Mouse (Mus musculus) lung, postnatal 10 days (tissue): ENCODE results near the gene Sbf1.

Experiments
- DNase-seq: peaks from one replicate; pipeline ENCODE4 v3.0.0; 2021

Sbf1 gene

DNA sequence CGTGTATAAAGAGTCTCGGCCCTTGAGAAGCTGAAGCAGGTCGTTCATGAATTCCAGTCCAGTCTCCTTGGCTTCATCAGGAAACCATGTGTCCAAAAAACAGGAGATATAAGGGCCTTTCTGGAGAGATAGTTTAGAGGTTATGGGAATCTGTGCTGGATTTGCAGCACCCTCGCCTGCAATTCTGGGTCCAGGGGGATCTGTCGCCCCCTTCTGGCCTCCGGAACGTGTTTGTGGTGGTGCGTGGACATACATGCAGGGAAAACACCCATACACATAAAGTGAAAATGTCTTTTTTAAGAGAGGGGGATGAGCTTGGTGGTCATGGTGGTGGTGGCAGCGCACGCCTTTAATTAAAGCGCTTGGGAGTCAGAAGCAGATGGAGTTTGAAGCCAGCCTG is 1.0 kb upstream of the Sbf1 start:
- peak; percentile 28 for DNase-seq

DNA sequence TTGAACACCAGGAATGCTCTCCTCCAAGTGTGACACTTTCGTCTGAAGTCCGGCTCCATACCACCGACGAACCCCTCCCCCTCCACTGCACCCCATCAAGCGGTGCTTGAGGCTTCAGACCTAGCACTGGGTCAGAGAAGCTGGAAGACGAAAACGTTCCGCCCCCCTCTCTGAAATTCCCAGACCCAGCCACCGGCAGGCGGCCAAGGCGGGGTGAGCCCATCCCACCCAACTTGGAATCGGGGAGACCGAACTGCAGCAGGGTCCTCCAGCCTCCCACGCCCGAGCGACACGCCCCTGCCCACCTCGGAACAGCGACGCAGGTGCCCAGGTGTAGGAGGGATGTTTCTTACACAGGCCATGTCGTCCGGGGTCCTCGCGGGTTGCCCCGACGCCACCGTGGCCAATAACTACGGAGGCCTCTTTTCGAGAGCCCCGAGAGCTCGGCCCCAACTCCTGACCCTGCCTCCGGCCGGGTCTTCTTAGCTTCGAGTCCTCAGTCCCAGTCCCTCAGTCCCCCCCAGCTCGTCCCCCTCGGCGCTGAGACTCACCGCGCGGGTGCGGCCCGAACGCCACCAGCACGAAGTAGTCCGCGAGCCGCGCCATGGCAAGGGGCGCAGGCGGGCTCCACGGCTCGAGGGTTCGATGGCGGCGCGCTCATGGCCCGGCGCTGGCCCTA is 461 bp downstream of the Sbf1 start:
- DNase-seq: peak; percentile 60

DNA sequence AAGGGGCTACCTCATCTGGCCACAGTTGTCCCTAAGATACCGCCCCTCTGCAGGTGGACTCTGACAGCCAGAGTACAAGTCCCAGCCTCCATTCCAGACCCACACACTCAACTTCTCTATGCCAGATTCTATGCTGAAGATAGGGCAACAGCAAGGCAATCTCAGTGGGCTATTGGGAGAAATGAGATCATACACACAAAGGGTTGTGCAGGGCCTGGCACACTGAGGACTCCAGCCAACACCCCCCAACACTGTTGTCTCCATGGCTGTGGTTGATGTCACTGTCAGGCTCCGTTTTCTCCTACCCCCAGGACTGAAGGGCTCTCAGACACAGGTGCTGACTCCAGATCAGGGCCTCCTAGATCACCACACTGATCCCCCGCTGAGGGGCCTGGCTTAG is 1.0 kb downstream of the Sbf1 start:
- DNase-seq: no peak

DNA sequence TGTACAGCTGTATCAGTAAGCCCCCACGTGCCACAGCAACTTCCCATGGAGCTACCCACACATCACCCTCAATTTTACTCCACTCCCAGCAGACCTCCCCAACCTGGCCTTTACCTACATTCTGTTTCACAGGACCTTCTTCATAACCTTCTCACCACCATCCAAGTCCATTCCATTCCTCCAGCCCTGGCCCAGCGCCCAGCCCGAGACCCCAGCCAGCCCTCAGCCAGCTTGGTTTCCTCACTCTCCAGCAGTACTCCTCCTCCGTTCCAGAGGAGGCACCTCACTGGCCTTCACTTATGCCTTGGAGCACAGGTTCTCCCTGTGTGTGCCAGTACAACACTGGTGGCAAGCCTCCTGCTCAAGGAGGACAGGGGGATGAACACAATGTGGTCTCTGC is 1.8 kb downstream of the Sbf1 start:
- DNase-seq: no peak

DNA sequence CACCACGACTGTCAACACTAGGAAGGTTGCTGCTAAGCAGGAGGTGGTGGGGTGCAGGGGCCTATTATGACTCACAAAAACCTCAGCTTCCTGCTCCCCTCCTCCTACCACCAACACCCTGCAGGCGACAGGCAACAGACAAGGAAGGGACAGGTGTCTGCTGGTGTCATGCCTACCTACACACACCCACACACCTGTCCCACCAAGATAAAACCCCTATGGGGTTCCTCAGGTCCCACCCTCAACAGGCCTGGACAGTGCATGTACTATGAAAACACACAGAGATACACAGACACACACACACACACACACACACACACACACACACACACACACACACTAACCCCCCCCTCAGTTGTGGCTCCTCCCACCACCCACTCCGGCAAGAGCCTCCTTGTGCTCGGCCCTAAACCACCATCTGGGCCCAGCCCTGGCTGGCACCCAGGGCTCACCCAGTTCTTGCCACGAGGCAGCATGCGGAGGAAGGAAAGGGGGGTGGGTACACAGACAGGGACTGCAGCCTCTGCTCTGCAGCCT is 5.1 kb downstream of the Sbf1 start:
- peak; percentile 35 for DNase-seq

DNA sequence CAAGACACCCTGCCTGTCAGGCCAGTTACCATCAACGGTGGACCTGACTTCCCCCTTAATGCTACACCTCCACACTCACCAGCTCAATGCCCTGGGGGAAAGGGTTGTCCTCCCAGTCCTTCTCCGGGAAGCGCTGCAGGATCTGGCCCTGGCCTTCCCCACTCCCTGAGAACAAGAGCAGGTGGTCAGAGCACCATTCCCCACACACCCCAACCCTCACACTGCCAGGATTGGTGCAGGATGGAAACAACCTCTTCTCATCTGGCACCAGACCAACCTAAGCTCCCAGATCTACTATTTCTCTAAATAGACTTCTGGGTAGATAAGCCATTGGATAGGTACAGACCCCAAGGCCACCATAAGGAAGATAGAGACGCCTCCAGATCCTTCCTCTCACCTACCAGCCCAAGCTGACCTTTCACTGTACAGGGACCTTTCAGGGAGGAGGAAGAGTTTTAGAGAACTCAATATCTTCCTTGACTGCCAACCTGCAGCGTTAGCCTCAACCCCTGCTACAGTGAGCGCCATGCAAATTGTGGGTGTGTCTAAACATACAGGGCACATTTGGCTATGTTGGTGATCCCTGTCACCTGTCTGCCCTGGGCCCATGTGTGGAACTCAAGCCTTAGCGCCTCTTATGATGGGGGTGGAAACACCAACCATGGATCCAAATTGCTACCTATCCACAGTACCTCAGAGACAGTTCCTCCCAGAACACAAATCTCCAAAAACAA is 6.5 kb downstream of the Sbf1 start:
- no peak for DNase-seq

DNA sequence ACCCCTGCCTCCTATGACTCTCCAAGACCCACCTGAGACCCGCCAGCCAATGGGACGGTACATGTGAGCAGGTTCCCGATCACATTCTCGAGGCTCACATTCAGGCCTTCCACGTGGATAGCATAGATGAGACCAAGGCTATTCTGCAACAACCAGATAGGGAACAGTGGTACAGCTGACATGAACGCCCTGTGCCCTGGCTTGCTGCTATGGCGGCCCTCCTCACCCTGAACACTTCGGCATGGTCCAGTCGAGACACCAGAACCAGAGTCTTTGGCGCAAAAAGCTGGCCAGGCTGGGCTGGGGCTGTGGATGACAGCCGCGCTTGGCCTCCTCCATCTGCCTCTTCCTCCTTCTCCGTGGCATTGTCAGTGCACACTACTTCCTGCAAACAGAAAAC is 7.7 kb downstream of the Sbf1 start:
- DNase-seq: no peak

DNA sequence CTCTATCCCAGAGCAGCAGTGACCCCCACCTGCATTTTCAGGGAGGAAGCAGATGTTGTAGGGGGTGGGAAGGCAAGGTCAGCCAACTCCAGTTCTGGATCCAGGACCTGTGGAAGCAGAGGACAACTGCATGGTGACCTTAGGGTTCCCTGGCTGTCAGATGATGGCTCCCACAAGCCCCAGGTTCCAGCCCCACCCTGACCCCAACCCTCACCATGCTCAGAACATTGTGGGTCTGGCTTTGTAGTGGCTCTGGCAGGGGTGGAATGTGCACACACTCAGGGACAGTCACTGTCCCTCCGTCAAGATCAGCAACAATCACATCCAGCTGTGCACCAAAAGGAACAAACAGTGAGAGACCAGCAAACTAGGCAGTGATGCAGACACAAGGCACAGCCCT is 9.1 kb downstream of the Sbf1 start:
- no peak for DNase-seq

DNA sequence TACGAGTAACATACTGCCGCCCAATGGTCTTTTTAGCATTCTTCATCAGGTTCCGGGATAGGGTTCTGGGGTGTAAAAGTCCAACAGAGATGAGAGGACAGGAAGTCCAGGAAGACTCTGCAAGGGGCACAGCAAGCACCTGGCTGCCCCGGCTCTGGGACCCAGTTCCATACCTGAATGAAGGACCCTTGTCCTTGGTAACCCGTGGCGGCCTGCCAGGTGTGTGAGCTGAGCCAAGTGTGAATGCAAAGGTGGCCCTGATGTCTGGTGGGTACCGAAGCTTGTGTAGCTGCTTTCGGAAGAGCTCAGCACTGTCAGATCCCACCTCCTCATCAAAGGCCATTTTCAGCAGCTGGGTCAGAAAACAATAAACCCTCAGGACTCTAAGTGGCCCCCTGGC is 14.5 kb downstream of the Sbf1 start:
- DNase-seq: no peak

DNA sequence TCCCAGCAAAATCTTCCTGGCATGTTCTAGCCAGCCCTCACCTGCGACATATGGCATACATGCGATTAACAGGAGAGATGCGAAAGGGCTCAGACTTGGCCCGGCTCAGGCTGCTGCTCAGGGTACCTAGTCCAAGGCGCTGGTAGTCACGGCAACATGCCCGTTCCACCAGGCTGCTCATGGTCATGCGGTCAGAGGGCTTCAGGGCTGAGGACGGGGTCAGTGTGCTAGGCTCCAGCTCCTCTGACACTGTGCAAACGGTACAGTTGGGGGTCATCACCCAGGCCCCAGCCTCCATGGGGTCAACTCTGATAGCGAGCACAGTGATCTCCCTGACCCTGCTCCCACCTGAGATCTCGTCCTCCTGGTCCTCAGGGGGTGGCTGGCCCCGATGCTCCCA is 14.9 kb downstream of the Sbf1 start:
- no peak for DNase-seq

DNA sequence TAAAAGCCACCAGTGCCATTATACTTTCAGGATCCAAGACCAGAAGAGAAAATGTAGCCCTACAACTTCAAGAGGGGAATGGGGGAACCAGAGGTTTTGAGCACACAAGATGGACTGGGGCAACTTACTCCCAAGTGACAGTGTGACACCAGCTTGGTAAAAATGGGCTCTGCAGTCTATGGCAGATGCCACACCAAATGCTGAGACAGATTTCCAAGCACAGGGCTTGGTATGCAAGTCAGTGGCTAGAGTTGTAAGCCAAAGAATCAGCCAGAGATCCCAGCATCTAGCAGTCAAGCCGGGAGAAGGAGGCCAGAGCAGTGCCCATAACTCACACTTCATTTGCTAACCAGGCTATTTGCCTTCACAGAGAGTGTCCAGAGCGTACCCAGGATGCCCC is 17.4 kb downstream of the Sbf1 start:
- no peak for DNase-seq

DNA sequence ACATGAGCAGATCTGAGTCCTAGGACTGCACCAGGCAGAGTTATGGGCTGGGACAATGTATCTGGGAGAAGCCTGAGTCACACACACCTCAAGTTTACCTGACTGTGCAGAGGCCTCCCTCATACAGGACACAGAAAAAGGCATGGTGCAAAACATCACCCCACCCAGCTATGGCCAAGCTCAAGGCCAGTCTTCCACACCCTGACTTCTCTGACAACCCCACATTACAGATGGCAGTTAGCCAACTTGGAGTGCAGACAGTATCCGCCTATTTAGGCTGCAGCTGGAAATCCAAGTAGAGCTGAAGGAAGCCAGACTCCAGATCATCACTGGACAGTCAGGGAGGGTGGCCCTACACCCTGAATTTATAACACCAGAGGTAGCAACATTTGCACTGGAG is 18.6 kb downstream of the Sbf1 start:
- DNase-seq: peak; percentile 71

DNA sequence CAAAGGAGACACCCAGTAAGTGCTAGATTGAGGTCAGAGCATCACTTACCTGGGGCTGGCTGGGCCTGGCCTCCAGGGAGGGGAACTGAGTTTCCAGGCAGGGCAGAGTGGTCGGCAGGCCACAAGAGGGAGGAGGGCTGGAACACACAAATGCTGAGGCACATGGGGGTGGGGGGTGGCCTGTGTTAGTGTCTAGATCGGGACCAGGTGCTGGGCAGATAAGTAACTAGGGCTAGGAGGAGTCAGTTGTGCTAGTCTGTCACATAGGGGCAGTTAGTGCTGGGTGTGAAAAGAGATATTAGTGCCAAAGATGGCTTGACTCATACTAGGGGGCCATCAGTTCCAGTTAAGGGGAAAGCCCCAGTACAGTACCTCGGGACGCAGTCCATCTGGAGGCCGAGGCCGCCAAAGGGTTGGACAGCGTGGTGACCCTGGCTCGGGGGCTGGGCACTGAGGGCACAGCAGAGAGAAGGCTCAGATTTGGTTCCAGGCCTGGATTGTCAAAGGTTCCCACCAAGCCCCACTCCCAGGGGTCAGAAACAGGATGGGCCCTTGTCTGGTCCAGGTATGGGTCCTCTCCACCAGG is 19.4 kb downstream of the Sbf1 start:
- DNase-seq: no peak

DNA sequence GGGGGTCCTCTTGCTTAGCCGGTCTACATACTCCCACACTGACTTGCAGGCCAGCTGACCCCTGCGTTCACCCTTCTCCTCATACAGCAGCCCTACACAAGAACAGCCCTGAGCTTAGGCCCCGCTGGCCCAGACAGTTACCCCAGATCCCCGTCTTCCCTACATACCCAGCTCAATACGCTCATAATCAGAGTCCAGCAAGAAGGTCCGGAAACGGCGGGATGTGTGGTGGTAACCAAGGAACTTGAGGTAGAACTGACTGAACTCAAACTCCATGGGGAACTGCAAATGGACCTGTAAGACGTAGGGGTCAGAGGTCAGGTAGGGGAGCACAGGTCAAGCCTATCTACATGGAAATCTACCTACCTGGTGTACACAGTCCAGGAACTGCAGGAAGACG is 21.3 kb downstream of the Sbf1 start:
- no peak for DNase-seq

DNA sequence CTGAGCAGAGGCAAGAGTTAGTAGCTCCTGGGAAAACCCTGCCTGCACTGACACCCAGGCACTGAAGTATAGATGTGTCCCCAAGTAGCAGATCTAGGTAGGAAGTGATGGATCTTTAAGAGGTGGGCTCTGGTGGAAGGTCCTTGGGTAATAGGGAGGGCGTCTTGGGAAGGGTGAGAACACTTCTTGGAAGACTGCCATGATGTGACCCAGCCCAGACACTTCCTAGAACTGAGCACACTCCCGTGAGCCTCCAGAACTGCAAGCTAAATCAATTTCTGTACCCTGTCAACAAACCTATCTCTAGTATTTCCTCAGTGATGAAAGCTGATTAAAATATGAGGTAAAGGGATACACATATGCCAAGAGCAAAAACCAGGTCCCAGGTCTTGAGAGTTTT is 22.3 kb downstream of the Sbf1 start:
- DNase-seq: no peak

DNA sequence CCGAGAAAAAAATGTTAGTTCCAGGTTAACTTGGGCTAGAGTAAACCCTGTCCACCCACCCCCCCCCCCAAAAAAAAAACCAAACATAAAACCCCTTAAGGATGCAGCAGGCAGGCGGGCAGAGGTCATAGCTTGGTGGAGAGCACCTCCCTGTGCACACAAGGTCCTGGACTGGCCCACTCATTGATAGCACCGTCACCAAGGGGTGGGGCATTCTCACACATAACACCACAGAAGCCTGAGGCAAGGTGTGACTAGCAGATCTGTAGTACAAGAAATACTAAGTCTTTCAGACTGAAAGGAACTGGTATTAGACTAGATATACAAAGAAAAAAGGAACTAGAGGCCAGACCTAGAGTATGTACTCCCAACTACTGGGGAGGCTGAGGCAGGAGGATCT is 23.6 kb downstream of the Sbf1 start:
- no peak for DNase-seq

DNA sequence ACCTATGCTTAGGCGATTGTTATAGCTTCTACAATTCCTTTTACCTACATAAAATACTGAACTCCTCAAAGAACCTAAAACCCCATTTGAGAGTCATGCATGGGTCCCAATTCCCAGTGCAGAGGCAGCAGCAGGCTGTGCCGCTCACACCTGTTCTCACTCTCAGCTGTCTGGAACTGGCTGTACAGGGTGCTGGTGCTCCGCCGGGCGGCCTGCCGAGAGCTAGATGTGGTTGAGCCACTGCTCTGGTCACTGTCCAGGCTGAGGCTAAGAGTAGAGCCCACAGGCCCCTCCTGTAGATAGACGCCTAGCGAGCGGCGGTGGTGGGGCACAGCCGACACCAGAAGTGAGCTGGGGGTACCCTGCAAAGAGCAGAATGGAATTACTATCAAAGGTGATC is 25.7 kb downstream of the Sbf1 start:
- no peak for DNase-seq

DNA sequence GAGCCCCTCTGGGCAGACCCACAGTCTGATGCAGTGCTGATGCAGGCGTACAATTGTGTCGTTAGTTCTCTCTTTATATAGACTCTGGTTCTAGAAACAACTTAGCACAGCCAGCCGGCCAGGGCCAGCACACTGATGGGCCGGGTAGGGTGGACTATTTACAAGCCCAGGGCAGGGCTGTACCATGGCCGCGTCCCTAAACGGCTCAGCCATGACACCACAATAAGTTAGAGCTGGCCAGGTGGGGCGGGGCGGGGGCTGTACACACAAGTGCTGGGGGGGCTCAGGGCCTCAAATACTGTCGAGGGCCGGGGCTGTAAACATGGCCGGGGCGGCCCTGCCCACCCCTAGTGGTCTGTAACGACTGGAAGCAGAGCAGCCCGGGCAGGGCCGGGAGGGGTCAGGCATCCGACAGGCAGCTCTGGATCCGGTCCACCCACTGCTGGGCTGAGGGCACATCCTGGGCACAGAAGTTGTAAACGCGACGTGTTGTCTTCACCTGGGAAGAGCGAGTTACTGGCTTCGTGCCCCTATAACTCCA is 26.8 kb downstream of the Sbf1 start:
- DNase-seq: no peak

DNA sequence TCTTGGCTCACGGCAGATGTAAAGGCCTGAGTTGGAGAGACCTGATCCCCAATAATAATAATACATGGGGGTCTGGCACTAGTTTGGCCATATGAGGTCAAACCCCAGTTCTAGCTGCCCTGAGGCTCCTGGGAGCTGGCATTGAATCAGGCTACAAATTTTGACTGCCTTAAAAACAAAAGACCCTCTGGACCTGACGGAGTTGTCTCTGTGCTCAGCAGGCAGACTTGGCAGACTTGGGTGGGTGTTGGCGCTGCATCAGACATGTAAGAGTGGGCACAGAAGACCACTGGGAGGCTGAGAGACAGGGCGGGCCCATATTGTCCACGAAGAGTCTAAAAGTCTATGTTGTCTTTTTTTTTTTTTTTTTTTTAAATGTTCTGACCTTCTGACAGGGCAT is 28.5 kb downstream of the Sbf1 start:
- DNase-seq: no peak

DNA sequence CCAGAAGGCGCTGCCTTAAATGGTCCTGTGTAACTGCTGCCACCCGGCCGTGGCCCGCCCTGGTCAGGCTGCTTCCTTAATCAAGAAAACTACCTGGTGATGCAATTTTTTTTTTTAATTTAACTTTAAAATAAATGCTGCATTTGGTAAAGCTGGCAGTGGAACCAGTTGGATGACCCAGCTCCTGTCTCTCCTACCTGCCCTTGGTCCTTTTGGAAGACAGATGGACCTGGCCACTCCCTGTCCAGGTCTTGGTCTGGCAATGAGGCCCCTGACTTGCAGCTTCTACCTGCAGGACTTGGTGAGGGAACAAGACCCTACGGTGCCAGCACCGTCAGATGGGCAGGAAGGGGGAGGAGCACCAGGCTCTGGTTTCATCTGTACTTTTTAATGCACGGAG is 29.0 kb downstream of the Sbf1 start:
- DNase-seq: no peak

DNA sequence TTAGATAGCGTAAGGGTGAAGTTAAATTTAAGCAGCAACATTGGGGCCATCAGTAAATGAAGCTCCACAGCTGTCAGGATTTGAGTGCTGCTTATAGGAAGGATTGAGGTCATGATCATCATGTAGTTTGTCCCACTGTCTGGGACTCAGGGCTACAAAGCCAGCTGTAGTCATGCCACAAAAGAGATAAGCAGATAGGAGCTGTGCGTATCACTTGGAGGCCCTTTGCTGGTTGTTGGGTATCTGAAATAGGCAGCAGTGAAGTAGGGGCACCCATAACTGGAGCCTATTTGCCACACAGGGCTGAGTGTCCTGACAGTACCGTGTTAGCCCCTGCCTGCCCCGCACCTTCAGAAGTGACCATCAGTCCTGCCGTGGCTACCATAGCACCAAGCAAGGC is 29.6 kb downstream of the Sbf1 start:
- DNase-seq: no peak

DNA sequence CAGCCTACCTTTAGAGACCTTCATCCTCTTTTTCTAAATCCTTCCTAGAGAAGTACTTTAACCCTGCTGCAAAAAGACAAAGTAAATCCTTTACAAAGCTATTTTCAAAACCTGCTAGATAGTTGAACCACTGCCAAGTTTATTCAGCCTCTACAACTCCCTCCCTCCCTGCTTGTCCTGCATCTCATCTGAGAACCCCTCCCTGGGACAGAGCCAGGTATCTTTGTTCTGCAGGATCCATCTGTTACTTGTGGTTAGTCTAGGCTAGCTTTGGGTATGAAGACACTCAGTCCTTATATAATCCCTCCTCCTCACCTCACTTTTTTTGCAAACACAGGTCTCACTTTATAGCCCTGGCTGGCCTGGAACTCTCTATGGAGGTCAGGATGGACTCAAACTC is 30.1 kb downstream of the Sbf1 start:
- no peak for DNase-seq

DNA sequence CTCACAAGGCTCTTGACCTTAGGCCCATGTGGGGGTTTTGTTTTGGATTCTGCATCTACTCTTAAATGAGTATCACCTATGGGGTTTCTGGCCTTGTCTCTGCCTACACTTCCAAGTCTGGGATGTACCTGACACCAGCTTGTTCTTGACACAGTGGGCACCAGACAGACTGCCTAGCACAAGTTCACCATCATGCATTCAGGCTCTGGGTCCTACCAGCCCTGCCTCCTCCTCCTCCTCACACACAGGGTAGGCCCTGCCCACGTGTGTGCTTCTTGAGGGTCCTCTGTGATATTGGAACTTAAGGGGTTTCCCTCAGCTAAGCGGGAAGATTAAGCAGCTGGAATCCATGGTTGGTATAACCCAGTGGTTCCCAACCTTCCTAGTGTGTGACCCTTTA is 31.0 kb downstream of the Sbf1 start:
- DNase-seq: no peak

DNA sequence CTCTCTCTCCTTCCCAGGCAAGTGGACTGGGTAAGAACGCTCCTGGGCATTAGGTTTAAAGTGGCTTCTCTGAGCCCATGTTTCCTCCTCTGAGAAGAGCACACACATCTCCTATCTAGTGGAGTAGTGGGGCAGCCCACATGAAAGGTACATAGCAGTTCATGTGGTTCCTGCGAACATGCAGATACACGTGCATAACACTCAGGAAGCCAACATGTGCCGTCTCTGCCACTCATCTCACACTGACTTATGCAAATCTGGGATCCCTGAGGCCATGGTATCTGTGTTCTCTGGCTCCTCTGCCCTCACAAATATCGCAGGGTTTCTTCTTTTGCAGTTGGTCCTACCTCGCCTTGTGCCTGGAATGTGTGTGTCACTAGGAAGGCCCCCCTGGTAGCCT is 32.6 kb downstream of the Sbf1 start:
- DNase-seq: no peak
